Mouse (Mus musculus): ENCODE data around the gene Ifnab.

DNA sequence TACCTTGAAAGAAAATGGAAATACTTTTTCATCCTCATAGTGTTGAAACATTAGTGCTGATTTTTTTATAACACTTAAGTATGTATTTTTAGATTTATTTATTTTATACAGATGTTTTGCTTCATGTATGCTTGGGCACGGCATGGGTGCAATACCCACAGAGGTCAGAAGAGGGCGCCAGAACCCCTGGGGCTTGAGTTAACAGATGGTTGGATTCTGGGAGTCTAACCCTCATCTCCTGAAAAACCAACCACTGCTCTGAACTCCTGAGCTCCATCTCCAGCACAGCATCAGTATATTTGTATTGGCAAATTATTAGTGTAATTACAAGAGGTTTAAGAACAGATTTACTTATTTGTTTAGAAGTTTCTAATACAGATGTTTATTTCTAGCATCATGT, 47.3 kb upstream of the Ifnab start:
- TF ChIP-seq CTCF (IDR thresholded peaks at IDR 0.05; ENCODE audit: low read depth) (peak; percentile 92), EP300 (IDR thresholded peaks at IDR 0.05; ENCODE audit: low read depth) (no peak)
